Mouse (Mus musculus): ENCODE measurements around the gene Gm37240. TPM values are rescaled to one million over a fixed set of nuclear protein-coding genes. Genes with fewer than 3 reads are reported as not detected.
"Not testable (repeated sequence)": the region's sequence is repeated elsewhere in the genome, so short reads cannot be mapped to it uniquely, and the experiment has no call there.

The Gm37240 gene
- polyA plus RNA-seq (2015; fragmentation: Nextera tagmentation; extraction: Ambion mirVana): 0.21 TPM in 1 of 2 replicates, not detected in the other

- Histone ChIP-seq H3K9ac (peak within 1 kb of the TSS; percentile 67), H3K27ac (no peak within 1 kb of the TSS), H3K4me3 (replicated peaks) (peak within 1 kb of the TSS; percentile 62), H3K27me3 (peaks cover 63% of the 10 kb centered on the region), H3K36me3 (no peaks in the 10 kb centered on the region), H3K9me3 (replicated peaks) (no peaks in the 10 kb centered on the region), H3K4me1 (replicated peaks) (peaks cover 24% of the 10 kb centered on the region), H3K4me2 (peak within 1 kb of the TSS; percentile 88)
- ATAC-seq (ENCODE audit: low read depth) (peak; percentile 96), DNase-seq (peak; percentile 85)
- WGBS (ENCODE audit: insufficient replicate concordance): under 1% methylated on average over 48 of the region's 48 CpGs
Observed at GRCm38 (mm10) chr3:85887239-85887827, at the start of gene Gm37240, which contains the start of gene Glt28d2. TSS of gene Gm37240 (minus strand) at chr3:85887518. TSS of gene Glt28d2 (minus strand) at chr3:85887516.

- Histone ChIP-seq H3K36me3 (no peaks in the 10 kb centered on the region), H3K4me1 (replicated peaks) (no peaks in the 10 kb centered on the region), H3K4me2 (no peak overlapping the region), H3K27me3 (no peaks in the 10 kb centered on the region), H3K27ac (no peak overlapping the region), H3K4me3 (replicated peaks) (no peak overlapping the region), H3K9ac (no peak overlapping the region), H3K9me3 (replicated peaks) (no peaks in the 10 kb centered on the region)
- DNase-seq (no peak), ATAC-seq (ENCODE audit: low read depth) (no peak)
- 51% methylated on average over 5 of the region's 5 CpGs for WGBS (ENCODE audit: insufficient replicate concordance)
Observed at GRCm38 (mm10) chr3:85933586-85933985, 46.3 kb upstream of the Gm37240 start.

GRCm38 (mm10) chr3:85931859-85932258 is 44.5 kb upstream of the Gm37240 start:
- Histone ChIP-seq H3K9ac (no peak overlapping the region), H3K36me3 (no peaks in the 10 kb centered on the region), H3K4me3 (replicated peaks) (no peak overlapping the region), H3K27me3 (no peaks in the 10 kb centered on the region), H3K4me2 (no peak overlapping the region), H3K4me1 (replicated peaks) (no peaks in the 10 kb centered on the region), H3K27ac (no peak overlapping the region), H3K9me3 (replicated peaks) (no peaks in the 10 kb centered on the region)
- no peak for DNase-seq
- no peak for ATAC-seq (ENCODE audit: low read depth)
- WGBS (ENCODE audit: insufficient replicate concordance): 68% methylated on average over 6 of the region's 6 CpGs

GRCm38 (mm10) chr3:85930671-85931255 is 43.4 kb upstream of the Gm37240 start:
- Histone ChIP-seq H3K4me1 (replicated peaks) (no peaks in the 10 kb centered on the region), H3K4me3 (replicated peaks) (no peak overlapping the region), H3K27ac (no peak overlapping the region), H3K9me3 (replicated peaks) (no peaks in the 10 kb centered on the region), H3K36me3 (no peaks in the 10 kb centered on the region), H3K9ac (no peak overlapping the region), H3K27me3 (no peaks in the 10 kb centered on the region), H3K4me2 (no peak overlapping the region)
- WGBS (ENCODE audit: insufficient replicate concordance): 69% methylated on average over 11 of the region's 11 CpGs
- no peak for DNase-seq
- ATAC-seq (ENCODE audit: low read depth): no peak

GRCm38 (mm10) chr3:85929711-85930110 is 42.4 kb upstream of the Gm37240 start:
- H3K9ac ChIP-seq: no peak overlapping the region
- H3K27me3 ChIP-seq: no peaks in the 10 kb centered on the region
- H3K4me2 ChIP-seq: no peak overlapping the region
- H3K36me3 ChIP-seq: no peaks in the 10 kb centered on the region
- WGBS (ENCODE audit: insufficient replicate concordance): 46% methylated on average over 5 of the region's 5 CpGs
- H3K4me3 ChIP-seq (replicated peaks): no peak overlapping the region
- no peaks in the 10 kb centered on the region for H3K4me1 ChIP-seq (replicated peaks)
- H3K9me3 ChIP-seq (replicated peaks): no peaks in the 10 kb centered on the region
- no peak overlapping the region for H3K27ac ChIP-seq
- no peak for DNase-seq
- ATAC-seq (ENCODE audit: low read depth): no peak

- WGBS (ENCODE audit: insufficient replicate concordance): 73% methylated on average over 5 of the region's 5 CpGs
- Histone ChIP-seq H3K9me3 (replicated peaks) (no peaks in the 10 kb centered on the region), H3K27ac (no peak overlapping the region), H3K36me3 (no peaks in the 10 kb centered on the region), H3K27me3 (no peaks in the 10 kb centered on the region), H3K4me3 (replicated peaks) (no peak overlapping the region), H3K4me1 (replicated peaks) (no peaks in the 10 kb centered on the region), H3K9ac (no peak overlapping the region), H3K4me2 (no peak overlapping the region)
- DNase-seq (no peak), ATAC-seq (ENCODE audit: low read depth) (no peak)
Observed at GRCm38 (mm10) chr3:85928140-85928611, 40.9 kb upstream of the Gm37240 start.

- Histone ChIP-seq H3K27ac (no peak overlapping the region), H3K9me3 (replicated peaks) (no peaks in the 10 kb centered on the region), H3K4me1 (replicated peaks) (no peaks in the 10 kb centered on the region), H3K9ac (no peak overlapping the region), H3K4me3 (replicated peaks) (no peak overlapping the region), H3K4me2 (no peak overlapping the region), H3K36me3 (no peaks in the 10 kb centered on the region), H3K27me3 (no peaks in the 10 kb centered on the region)
- 72% methylated on average over 9 of the region's 9 CpGs for WGBS (ENCODE audit: insufficient replicate concordance)
- DNase-seq: no peak
- ATAC-seq (ENCODE audit: low read depth): no peak
Observed at GRCm38 (mm10) chr3:85927296-85927695, 40.0 kb upstream of the Gm37240 start.

- Histone ChIP-seq H3K4me3 (replicated peaks) (no peak overlapping the region), H3K36me3 (no peaks in the 10 kb centered on the region), H3K27ac (no peak overlapping the region), H3K27me3 (no peaks in the 10 kb centered on the region), H3K9me3 (replicated peaks) (no peaks in the 10 kb centered on the region), H3K4me1 (replicated peaks) (no peaks in the 10 kb centered on the region), H3K9ac (no peak overlapping the region), H3K4me2 (no peak overlapping the region)
- 38% methylated on average over 18 of the region's 18 CpGs for WGBS (ENCODE audit: insufficient replicate concordance)
- ATAC-seq (ENCODE audit: low read depth): no peak
- DNase-seq: peak; percentile 47
Observed at GRCm38 (mm10) chr3:85923954-85924945, 36.9 kb upstream of the Gm37240 start.

- H3K4me2 ChIP-seq: no peak overlapping the region
- no peak overlapping the region for H3K9ac ChIP-seq
- H3K36me3 ChIP-seq: no peaks in the 10 kb centered on the region
- no peak overlapping the region for H3K27ac ChIP-seq
- H3K27me3 ChIP-seq: no peaks in the 10 kb centered on the region
- DNase-seq (no peak), ATAC-seq (ENCODE audit: low read depth) (no peak)
- no peaks in the 10 kb centered on the region for H3K9me3 ChIP-seq (replicated peaks)
- 71% methylated on average over 8 of the region's 8 CpGs for WGBS (ENCODE audit: insufficient replicate concordance)
- H3K4me1 ChIP-seq (replicated peaks): no peaks in the 10 kb centered on the region
- H3K4me3 ChIP-seq (replicated peaks): no peak overlapping the region
Observed at GRCm38 (mm10) chr3:85923343-85923742, 36.0 kb upstream of the Gm37240 start.

- Histone ChIP-seq H3K9ac (no peak overlapping the region), H3K4me3 (replicated peaks) (no peak overlapping the region), H3K27me3 (no peaks in the 10 kb centered on the region), H3K36me3 (no peaks in the 10 kb centered on the region), H3K27ac (no peak overlapping the region), H3K4me1 (replicated peaks) (no peaks in the 10 kb centered on the region), H3K4me2 (no peak overlapping the region), H3K9me3 (replicated peaks) (no peaks in the 10 kb centered on the region)
- DNase-seq (no peak), ATAC-seq (ENCODE audit: low read depth) (no peak)
- 53% methylated on average over 3 of the region's 3 CpGs for WGBS (ENCODE audit: insufficient replicate concordance)
Observed at GRCm38 (mm10) chr3:85922331-85922730, 35.0 kb upstream of the Gm37240 start.

- not testable (repeated sequence) for H3K4me1 ChIP-seq (replicated peaks); H3K27ac ChIP-seq; H3K36me3 ChIP-seq; ATAC-seq (ENCODE audit: low read depth); H3K4me2 ChIP-seq; H3K9ac ChIP-seq; H3K9me3 ChIP-seq (replicated peaks); DNase-seq; H3K4me3 ChIP-seq (replicated peaks); H3K27me3 ChIP-seq
- 63% methylated on average over 2 of the region's 2 CpGs for WGBS (ENCODE audit: insufficient replicate concordance)
Observed at GRCm38 (mm10) chr3:85920671-85921070, 33.4 kb upstream of the Gm37240 start.

All from liver, embryonic 13.5 days (tissue).